Mouse (Mus musculus) cerebellum, adult 11-12 months (tissue): ENCODE measurements around the gene Slc22a14.

Experiments
- DNase-seq: peaks from one replicate; pipeline ENCODE4 v3.0.0; 2022

Gene Slc22a14

GRCm38 (mm10) chr9:119122596-119123369 lies 242.6 kb downstream of the Slc22a14 start:
- no peak for DNase-seq

GRCm38 (mm10) chr9:119120168-119120560 lies 245.2 kb downstream of the Slc22a14 start:
- no peak for DNase-seq
